Mouse (Mus musculus) neural tube, embryonic 15.5 days (tissue): Measurements from ENCODE around the gene Sarnp. TPM values are rescaled to one million over a fixed set of nuclear protein-coding genes. Genes with fewer than 3 reads are reported as not detected.

ENCODE experiments used
- ATAC-seq: fragments of 200-750 bp; cut with Nextera tagmentation; 2 replicates; pipeline ENCODE4 v1.8.0; 2017; ENCODE audit warnings: mild to moderate bottlenecking, moderate TSS enrichment, moderate library complexity; ENCODE audit not compliant: low FRiP score
- H3K27ac ChIP-seq: fragments of 300-500 bp; sonication (generic); replicated peaks from 2 replicates; pipeline ENCODE4 v1.5.1; 2015; ENCODE audit warnings: mild to moderate bottlenecking, inconsistent platforms
- H3K27me3 ChIP-seq: fragments of 300-500 bp; sonication (generic); replicated peaks from 2 replicates; pipeline ENCODE4 v1.6.1; 2015; ENCODE audit warnings: inconsistent platforms
- H3K36me3 ChIP-seq: fragments of 300-500 bp; sonication (generic); 2 replicates; pipeline ENCODE4 v1.6.1; 2015; ENCODE audit warnings: inconsistent platforms
- H3K4me1 ChIP-seq: fragments of 300-500 bp; sonication (generic); 2 replicates; pipeline ENCODE4 v1.6.1; 2015; ENCODE audit warnings: inconsistent platforms
- H3K4me2 ChIP-seq: fragments of 300-500 bp; sonication (generic); 2 replicates; pipeline ENCODE4 v1.6.1; 2015; ENCODE audit warnings: inconsistent platforms, mild to moderate bottlenecking, moderate library complexity
- H3K4me3 ChIP-seq: fragments of 300-500 bp; sonication (generic); replicated peaks from 2 replicates; pipeline ENCODE4 v1.5.1; 2015; ENCODE audit warnings: mild to moderate bottlenecking, inconsistent platforms
- H3K9ac ChIP-seq: fragments of 300-500 bp; sonication (generic); replicated peaks from 2 replicates; pipeline ENCODE4 v1.6.1; 2015; ENCODE audit warnings: mild to moderate bottlenecking, inconsistent platforms
- H3K9me3 ChIP-seq: fragments of 300-500 bp; sonication (generic); replicated peaks from 2 replicates; pipeline ENCODE4 v1.6.1; 2016; ENCODE audit warnings: inconsistent platforms
- WGBS: fragments of 180-500 bp; shearing (Covaris S2); methylation state at CpG from one replicate; pipeline ENCODE4 v1.1.7; 2015; ENCODE audit warnings: mixed read lengths; 5-methylcytosine and 5-hydroxymethylcytosine counted together
- polyA plus RNA-seq: library from polyadenylated mRNA; unstranded; fragments of >200 nt; fragmentation: Nextera tagmentation; extraction: Ambion mirVana; gene quantifications from 2 replicates; pipeline ENCODE4 v1.2.1, GENCODE M21; 2015

Gene Sarnp
- polyA plus RNA-seq, 1 experiment from 2014 or later, result 147 TPM

GRCm38 (mm10) chr10:128895952-128896693, 79.0 kb downstream of the Sarnp start:
- Histone ChIP-seq H3K27me3 (peaks cover 15% of the 10 kb centered on the region), H3K27ac (peak overlapping the region; percentile 63), H3K4me2 (peak overlapping the region; percentile 43), H3K9me3 (no peaks in the 10 kb centered on the region), H3K9ac (0 out of 2 replicates have a peak overlapping the region, but pooled peaks have one; percentile 10), H3K4me1 (peaks cover 30% of the 10 kb centered on the region), H3K4me3 (peak overlapping the region; percentile 16), H3K36me3 (no peaks in the 10 kb centered on the region)
- ATAC-seq, result peak; percentile 55; the same call in 1 of the 2 replicates
- 4% methylated on average over 17 of the region's 17 CpGs for WGBS

GRCm38 (mm10) chr10:128896807-128897206, 79.7 kb downstream of the Sarnp start:
- no peak overlapping the region for H3K27ac ChIP-seq
- peaks cover 15% of the 10 kb centered on the region for H3K27me3 ChIP-seq
- H3K4me2 ChIP-seq, result peak overlapping the region; percentile 43
- H3K36me3 ChIP-seq, result no peaks in the 10 kb centered on the region
- H3K4me1 ChIP-seq, result peaks cover 30% of the 10 kb centered on the region
- H3K4me3 ChIP-seq, result no peak overlapping the region
- no peak overlapping the region for H3K9ac ChIP-seq
- H3K9me3 ChIP-seq, result no peaks in the 10 kb centered on the region
- ATAC-seq, result no peak
- WGBS, result 55% methylated on average over 1 of the region's 1 CpGs

- H3K9me3 ChIP-seq, result no peaks in the 10 kb centered on the region
- no peak overlapping the region for H3K4me2 ChIP-seq
- no peak overlapping the region for H3K9ac ChIP-seq
- no peak for ATAC-seq
- 14% methylated on average over 1 of the region's 1 CpGs for WGBS
- peaks cover 27% of the 10 kb centered on the region for H3K4me1 ChIP-seq
- H3K4me3 ChIP-seq, result no peak overlapping the region
- no peaks in the 10 kb centered on the region for H3K36me3 ChIP-seq
- no peak overlapping the region for H3K27ac ChIP-seq
- peaks cover 15% of the 10 kb centered on the region for H3K27me3 ChIP-seq
These were observed 80.4 kb downstream of the Sarnp start for GRCm38 (mm10) chr10:128897501-128897900.

- no peak for ATAC-seq
- Histone ChIP-seq H3K36me3 (no peaks in the 10 kb centered on the region), H3K9ac (no peak overlapping the region), H3K27me3 (peaks cover 15% of the 10 kb centered on the region), H3K27ac (no peak overlapping the region), H3K4me3 (no peak overlapping the region), H3K4me2 (no peak overlapping the region), H3K4me1 (peaks cover 19% of the 10 kb centered on the region), H3K9me3 (no peaks in the 10 kb centered on the region)
- 86% methylated on average over 6 of the region's 6 CpGs for WGBS
These were observed 82.8 kb downstream of the Sarnp start for GRCm38 (mm10) chr10:128899759-128900490.

- no peaks in the 10 kb centered on the region for H3K36me3 ChIP-seq
- no peak within 1 kb of the TSS for H3K9ac ChIP-seq
- H3K27ac ChIP-seq, result no peak within 1 kb of the TSS
- H3K4me2 ChIP-seq, result no peak within 1 kb of the TSS
- no peak within 1 kb of the TSS for H3K4me3 ChIP-seq
- no peaks in the 10 kb centered on the region for H3K9me3 ChIP-seq
- H3K27me3 ChIP-seq, result peaks cover 14% of the 10 kb centered on the region
- H3K4me1 ChIP-seq, result peaks cover 13% of the 10 kb centered on the region
- no peak for ATAC-seq
- WGBS, result 90% methylated on average over 3 of the region's 3 CpGs
These were observed 83.6 kb downstream of the Sarnp start, which contains the start of gene Cd63 for GRCm38 (mm10) chr10:128900698-128901097. TSS of gene Cd63 (plus strand) at chr10:128900989.

GRCm38 (mm10) chr10:128901409-128901808, 84.3 kb downstream of the Sarnp start:
- no peak overlapping the region for H3K4me2 ChIP-seq
- H3K9ac ChIP-seq, result no peak overlapping the region
- no peak overlapping the region for H3K4me3 ChIP-seq
- H3K9me3 ChIP-seq, result no peaks in the 10 kb centered on the region
- H3K36me3 ChIP-seq, result no peaks in the 10 kb centered on the region
- H3K4me1 ChIP-seq, result peaks cover 6% of the 10 kb centered on the region
- ATAC-seq, result no peak
- H3K27me3 ChIP-seq, result peaks cover 7% of the 10 kb centered on the region
- 75% methylated on average over 1 of the region's 1 CpGs for WGBS
- no peak overlapping the region for H3K27ac ChIP-seq

- Histone ChIP-seq H3K27me3 (no peaks in the 10 kb centered on the region), H3K4me2 (no peak overlapping the region), H3K27ac (no peak overlapping the region), H3K4me1 (no peaks in the 10 kb centered on the region), H3K4me3 (no peak overlapping the region), H3K9me3 (no peaks in the 10 kb centered on the region), H3K9ac (no peak overlapping the region), H3K36me3 (no peaks in the 10 kb centered on the region)
- WGBS, result 85% methylated on average over 3 of the region's 3 CpGs
- ATAC-seq, result no peak
These were observed 85.4 kb downstream of the Sarnp start for GRCm38 (mm10) chr10:128902409-128902988.

GRCm38 (mm10) chr10:128904812-128905211, 87.7 kb downstream of the Sarnp start:
- H3K27me3 ChIP-seq, result no peaks in the 10 kb centered on the region
- H3K9ac ChIP-seq, result no peak overlapping the region
- H3K9me3 ChIP-seq, result no peaks in the 10 kb centered on the region
- ATAC-seq, result no peak
- no peak overlapping the region for H3K4me3 ChIP-seq
- H3K36me3 ChIP-seq, result no peaks in the 10 kb centered on the region
- H3K4me1 ChIP-seq, result peaks cover 5% of the 10 kb centered on the region; the same call in 1 of the 2 replicates
- H3K27ac ChIP-seq, result no peak overlapping the region
- H3K4me2 ChIP-seq, result no peak overlapping the region
- 75% methylated on average over 5 of the region's 5 CpGs for WGBS

GRCm38 (mm10) chr10:128908778-128909448, 91.8 kb downstream of the Sarnp start:
- Histone ChIP-seq H3K9ac (peak overlapping the region; percentile 81), H3K27me3 (no peaks in the 10 kb centered on the region)
- 62% methylated on average over 13 of the region's 13 CpGs for WGBS

GRCm38 (mm10) chr10:128909567-128910028, 92.5 kb downstream of the Sarnp start:
- Histone ChIP-seq H3K4me3 (peak overlapping the region; percentile 64), H3K9me3 (no peaks in the 10 kb centered on the region), H3K9ac (peak overlapping the region; percentile 81), H3K4me1 (peaks cover 26% of the 10 kb centered on the region), H3K4me2 (peak overlapping the region; percentile 70), H3K36me3 (no peaks in the 10 kb centered on the region), H3K27me3 (no peaks in the 10 kb centered on the region), H3K27ac (peak overlapping the region; percentile 82)
- ATAC-seq, result peak; percentile 69
- under 1% methylated on average over 25 of the region's 41 CpGs for WGBS

More at GRCm38 (mm10) chr10:128908778-128909448, 91.8 kb downstream of the Sarnp start:
- Histone ChIP-seq H3K4me1 (peaks cover 26% of the 10 kb centered on the region), H3K9me3 (no peaks in the 10 kb centered on the region), H3K4me2 (peak overlapping the region; percentile 70), H3K36me3 (no peaks in the 10 kb centered on the region), H3K27ac (peak overlapping the region; percentile 45; the same call in 1 of the 2 replicates), H3K4me3 (peak overlapping the region; percentile 64)
- no peak for ATAC-seq
